Mouse (Mus musculus): Measurements from ENCODE around the gene Rnf103. TPM values are rescaled to one million over a fixed set of nuclear protein-coding genes. Genes with fewer than 3 reads are reported as not detected.
"Not testable (repeated sequence)": the region's sequence is repeated elsewhere in the genome, so short reads cannot be mapped to it uniquely, and the experiment has no call there.

The Rnf103 gene
- polyA plus RNA-seq, 1 experiment from 2014 or later: 6.5 TPM

DNA sequence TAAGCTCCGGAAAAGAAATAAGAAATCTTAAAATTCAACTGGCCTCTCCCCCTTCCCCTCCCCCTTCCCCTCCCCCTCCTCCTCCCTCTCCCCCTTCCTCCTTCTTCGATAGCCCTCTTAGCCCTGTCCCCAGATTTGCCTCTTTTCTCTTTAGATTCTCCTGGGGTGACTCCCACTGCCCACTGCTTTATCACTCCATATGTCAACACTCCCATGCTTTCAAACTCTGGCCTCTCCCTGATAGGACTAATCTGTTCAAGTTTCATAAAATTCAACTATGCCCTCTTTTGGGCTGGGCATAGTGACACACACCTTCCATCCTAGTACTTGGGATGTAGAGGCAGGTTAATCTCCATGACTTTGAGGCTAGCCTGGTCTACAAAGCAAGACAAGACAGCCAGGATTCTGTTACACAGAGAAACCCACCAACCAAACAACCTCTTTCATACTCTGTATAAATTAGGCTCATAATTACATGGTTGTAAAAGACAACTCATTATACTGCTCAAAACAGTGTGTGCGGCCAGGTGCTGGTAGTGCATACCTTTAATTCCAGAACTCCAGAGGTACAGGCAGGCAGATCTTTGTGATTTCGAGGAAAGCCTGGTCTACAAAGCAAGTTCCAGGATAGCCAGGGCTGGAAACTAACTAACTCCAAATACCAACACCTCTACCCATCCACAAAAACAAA lies 21.7 kb upstream of the Rnf103 start:
- H3K4me2 ChIP-seq (ENCODE audit: low read depth, low read length): no peak overlapping the region
- WGBS (ENCODE audit: insufficient replicate concordance): 69% methylated on average over 4 of the region's 4 CpGs
- ATAC-seq (ENCODE audit: low read depth): no peak
- H3K4me3 ChIP-seq (ENCODE audit: low read depth, low read length): no peak overlapping the region
- H3K27me3 ChIP-seq (ENCODE audit: control insufficient read depth, insufficient read depth, low read depth, low read length): no peaks in the 10 kb centered on the region
- H3K9ac ChIP-seq (ENCODE audit: low read depth, low read length): no peak overlapping the region
- H3K27ac ChIP-seq (ENCODE audit: low read length): no peak overlapping the region
- no peaks in the 10 kb centered on the region for H3K4me1 ChIP-seq (ENCODE audit: control insufficient read depth, low read depth, low read length)
- no peaks in the 10 kb centered on the region for H3K36me3 ChIP-seq (ENCODE audit: control insufficient read depth, insufficient read depth)
- H3K9me3 ChIP-seq (replicated peaks; ENCODE audit: control insufficient read depth, low read length): no peaks in the 10 kb centered on the region

- Histone ChIP-seq H3K9me3 (replicated peaks; ENCODE audit: control insufficient read depth, low read length) (no peaks in the 10 kb centered on the region), H3K4me2 (ENCODE audit: low read depth, low read length) (no peak overlapping the region), H3K27ac (ENCODE audit: low read length) (no peak overlapping the region), H3K4me3 (ENCODE audit: low read depth, low read length) (no peak overlapping the region), H3K27me3 (ENCODE audit: control insufficient read depth, insufficient read depth, low read depth, low read length) (no peaks in the 10 kb centered on the region), H3K4me1 (ENCODE audit: control insufficient read depth, low read depth, low read length) (no peaks in the 10 kb centered on the region), H3K36me3 (ENCODE audit: control insufficient read depth, insufficient read depth) (no peaks in the 10 kb centered on the region), H3K9ac (ENCODE audit: low read depth, low read length) (no peak overlapping the region)
- WGBS (ENCODE audit: insufficient replicate concordance): 15% methylated on average over 1 of the region's 1 CpGs
- no peak for ATAC-seq (ENCODE audit: low read depth)
Observed at GRCm38 (mm10) chr6:71472786-71473185, 20.9 kb upstream of the Rnf103 start.

GRCm38 (mm10) chr6:71475604-71476003 lies 18.1 kb upstream of the Rnf103 start:
- no peaks in the 10 kb centered on the region for H3K27me3 ChIP-seq (ENCODE audit: control insufficient read depth, insufficient read depth, low read depth, low read length)
- peak; percentile 40; the same call in 1 of the 2 replicates for ATAC-seq (ENCODE audit: low read depth)
- no peaks in the 10 kb centered on the region for H3K36me3 ChIP-seq (ENCODE audit: control insufficient read depth, insufficient read depth)
- 54% methylated on average over 3 of the region's 3 CpGs for WGBS (ENCODE audit: insufficient replicate concordance)
- H3K9me3 ChIP-seq (replicated peaks; ENCODE audit: control insufficient read depth, low read length): no peaks in the 10 kb centered on the region
- no peak overlapping the region for H3K27ac ChIP-seq (ENCODE audit: low read length)
- no peak overlapping the region for H3K4me3 ChIP-seq (ENCODE audit: low read depth, low read length)
- H3K4me1 ChIP-seq (ENCODE audit: control insufficient read depth, low read depth, low read length): no peaks in the 10 kb centered on the region
- H3K4me2 ChIP-seq (ENCODE audit: low read depth, low read length): no peak overlapping the region
- no peak overlapping the region for H3K9ac ChIP-seq (ENCODE audit: low read depth, low read length)

DNA sequence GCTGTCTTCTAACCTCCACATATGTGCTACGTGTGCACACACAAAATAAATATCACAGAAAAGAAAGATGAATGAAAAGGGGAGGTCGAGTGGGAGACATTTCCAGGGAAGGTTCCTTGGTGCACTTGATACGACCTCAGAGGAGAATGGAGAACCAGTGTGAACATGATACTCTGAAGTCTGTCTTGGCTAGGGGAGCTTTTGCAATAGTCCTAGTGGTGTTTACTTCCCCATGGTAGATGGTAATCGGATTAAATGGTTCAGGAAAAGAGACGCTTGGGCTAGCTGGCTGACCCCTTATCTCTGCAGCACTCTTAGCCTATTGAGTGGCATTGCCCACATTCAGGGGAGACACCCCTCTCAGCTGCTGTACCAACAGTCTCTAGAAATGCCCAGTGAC lies 16.9 kb upstream of the Rnf103 start:
- H3K4me3 ChIP-seq (ENCODE audit: low read depth, low read length): no peak overlapping the region
- no peaks in the 10 kb centered on the region for H3K4me1 ChIP-seq (ENCODE audit: control insufficient read depth, low read depth, low read length)
- H3K27ac ChIP-seq (ENCODE audit: low read length): no peak overlapping the region
- no peaks in the 10 kb centered on the region for H3K36me3 ChIP-seq (ENCODE audit: control insufficient read depth, insufficient read depth)
- WGBS (ENCODE audit: insufficient replicate concordance): 35% methylated on average over 5 of the region's 5 CpGs
- no peaks in the 10 kb centered on the region for H3K27me3 ChIP-seq (ENCODE audit: control insufficient read depth, insufficient read depth, low read depth, low read length)
- no peak overlapping the region for H3K9ac ChIP-seq (ENCODE audit: low read depth, low read length)
- no peaks in the 10 kb centered on the region for H3K9me3 ChIP-seq (replicated peaks; ENCODE audit: control insufficient read depth, low read length)
- no peak overlapping the region for H3K4me2 ChIP-seq (ENCODE audit: low read depth, low read length)
- no peak for ATAC-seq (ENCODE audit: low read depth)

DNA sequence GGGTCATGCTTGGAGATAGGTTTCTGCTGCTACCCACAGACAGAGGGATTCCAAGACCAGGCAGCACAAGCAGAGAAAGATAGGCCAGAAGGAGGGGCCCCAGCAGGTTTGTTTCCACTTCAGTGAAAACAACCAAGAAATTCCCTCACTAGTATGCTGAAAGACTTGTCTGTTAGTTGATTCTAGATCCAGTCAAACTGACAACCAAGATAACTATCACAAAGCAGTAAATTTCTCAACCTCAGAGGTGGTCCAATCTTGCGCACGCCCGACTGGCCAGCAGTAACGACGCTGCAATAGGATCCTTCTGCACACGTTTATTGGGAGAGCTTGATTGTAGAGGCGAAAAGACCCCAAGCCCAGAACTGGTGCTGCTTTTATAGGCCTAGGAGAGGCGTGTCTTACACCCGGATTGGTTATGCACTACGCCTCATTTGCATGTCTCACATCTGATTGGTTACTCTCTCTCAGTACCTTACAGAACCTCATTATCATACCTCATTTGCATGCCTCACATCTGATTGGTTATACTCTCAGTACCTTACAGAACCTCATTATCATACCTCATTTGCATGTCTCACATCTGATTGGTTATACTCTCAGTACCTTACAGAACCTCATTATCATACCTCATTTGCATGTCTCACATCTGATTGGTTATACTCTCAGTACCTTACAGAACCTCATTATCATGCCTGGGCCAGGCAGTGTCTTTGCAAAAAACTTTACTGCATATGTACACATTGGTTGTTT lies 14.7 kb upstream of the Rnf103 start:
- peak; percentile 38 for ATAC-seq (ENCODE audit: low read depth)
- not testable (repeated sequence) for H3K4me1 ChIP-seq (ENCODE audit: control insufficient read depth, low read depth, low read length); H3K27ac ChIP-seq (ENCODE audit: low read length); H3K36me3 ChIP-seq (ENCODE audit: control insufficient read depth, insufficient read depth); H3K27me3 ChIP-seq (ENCODE audit: control insufficient read depth, insufficient read depth, low read depth, low read length); H3K4me3 ChIP-seq (ENCODE audit: low read depth, low read length); H3K9ac ChIP-seq (ENCODE audit: low read depth, low read length); H3K9me3 ChIP-seq (replicated peaks; ENCODE audit: control insufficient read depth, low read length); H3K4me2 ChIP-seq (ENCODE audit: low read depth, low read length)
- WGBS (ENCODE audit: insufficient replicate concordance): 85% methylated on average over 10 of the region's 10 CpGs

GRCm38 (mm10) chr6:71479588-71479987 lies 14.1 kb upstream of the Rnf103 start:
- H3K36me3 ChIP-seq (ENCODE audit: control insufficient read depth, insufficient read depth); H3K9ac ChIP-seq (ENCODE audit: low read depth, low read length); H3K27me3 ChIP-seq (ENCODE audit: control insufficient read depth, insufficient read depth, low read depth, low read length); H3K27ac ChIP-seq (ENCODE audit: low read length); H3K4me1 ChIP-seq (ENCODE audit: control insufficient read depth, low read depth, low read length); H3K4me3 ChIP-seq (ENCODE audit: low read depth, low read length); H3K9me3 ChIP-seq (replicated peaks; ENCODE audit: control insufficient read depth, low read length); H3K4me2 ChIP-seq (ENCODE audit: low read depth, low read length): not testable (repeated sequence)
- peak; percentile 75 for ATAC-seq (ENCODE audit: low read depth)
- 65% methylated on average over 2 of the region's 2 CpGs for WGBS (ENCODE audit: insufficient replicate concordance)

- Histone ChIP-seq H3K27ac (ENCODE audit: low read length) (no peak overlapping the region), H3K36me3 (ENCODE audit: control insufficient read depth, insufficient read depth) (no peaks in the 10 kb centered on the region), H3K4me3 (ENCODE audit: low read depth, low read length) (no peak overlapping the region), H3K9me3 (replicated peaks; ENCODE audit: control insufficient read depth, low read length) (no peaks in the 10 kb centered on the region), H3K9ac (ENCODE audit: low read depth, low read length) (no peak overlapping the region), H3K4me2 (ENCODE audit: low read depth, low read length) (no peak overlapping the region), H3K4me1 (ENCODE audit: control insufficient read depth, low read depth, low read length) (no peaks in the 10 kb centered on the region), H3K27me3 (ENCODE audit: control insufficient read depth, insufficient read depth, low read depth, low read length) (no peaks in the 10 kb centered on the region)
- no peak for ATAC-seq (ENCODE audit: low read depth)
- 72% methylated on average over 1 of the region's 1 CpGs for WGBS (ENCODE audit: insufficient replicate concordance)
Observed at GRCm38 (mm10) chr6:71480136-71480535, 13.6 kb upstream of the Rnf103 start.

DNA sequence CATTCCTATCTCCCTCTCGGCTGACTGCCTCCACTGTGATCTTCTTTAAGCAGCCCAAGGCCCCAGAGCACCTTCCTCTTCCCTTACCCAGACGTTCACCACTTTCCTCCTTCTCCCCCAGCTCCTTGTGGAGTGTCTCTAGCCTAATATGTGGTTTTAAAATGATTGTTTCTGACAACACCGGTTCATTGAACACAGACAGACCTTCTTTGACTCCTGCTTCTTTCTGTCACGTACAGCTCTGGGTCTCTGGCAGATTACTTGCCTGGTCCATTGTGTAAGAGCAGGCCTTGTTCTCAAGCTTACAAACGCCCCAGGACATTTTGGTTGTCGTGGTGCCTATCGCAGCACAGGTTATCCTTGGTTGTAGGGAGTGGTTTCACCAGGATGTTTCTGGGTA lies 12.6 kb upstream of the Rnf103 start:
- 61% methylated on average over 7 of the region's 7 CpGs for WGBS (ENCODE audit: insufficient replicate concordance)
- H3K9me3 ChIP-seq (replicated peaks; ENCODE audit: control insufficient read depth, low read length): no peaks in the 10 kb centered on the region
- H3K27me3 ChIP-seq (ENCODE audit: control insufficient read depth, insufficient read depth, low read depth, low read length): no peaks in the 10 kb centered on the region
- H3K27ac ChIP-seq (ENCODE audit: low read length): no peak overlapping the region
- no peak for ATAC-seq (ENCODE audit: low read depth)
- no peak overlapping the region for H3K9ac ChIP-seq (ENCODE audit: low read depth, low read length)
- no peak overlapping the region for H3K4me2 ChIP-seq (ENCODE audit: low read depth, low read length)
- no peak overlapping the region for H3K4me3 ChIP-seq (ENCODE audit: low read depth, low read length)
- H3K4me1 ChIP-seq (ENCODE audit: control insufficient read depth, low read depth, low read length): no peaks in the 10 kb centered on the region
- H3K36me3 ChIP-seq (ENCODE audit: control insufficient read depth, insufficient read depth): no peaks in the 10 kb centered on the region

GRCm38 (mm10) chr6:71485246-71485645 lies 8.4 kb upstream of the Rnf103 start:
- no peak for ATAC-seq (ENCODE audit: low read depth)
- no peak overlapping the region for H3K27ac ChIP-seq (ENCODE audit: low read length)
- WGBS (ENCODE audit: insufficient replicate concordance): 63% methylated on average over 5 of the region's 5 CpGs

More at GRCm38 (mm10) chr6:71485246-71485645, 8.4 kb upstream of the Rnf103 start:
- Histone ChIP-seq H3K4me3 (ENCODE audit: low read depth, low read length) (no peak overlapping the region), H3K4me1 (ENCODE audit: control insufficient read depth, low read depth, low read length) (no peaks in the 10 kb centered on the region; the same call in 1 of the 2 replicates), H3K9me3 (replicated peaks; ENCODE audit: control insufficient read depth, low read length) (no peaks in the 10 kb centered on the region), H3K4me2 (ENCODE audit: low read depth, low read length) (no peak overlapping the region), H3K36me3 (ENCODE audit: control insufficient read depth, insufficient read depth) (no peaks in the 10 kb centered on the region), H3K27me3 (ENCODE audit: control insufficient read depth, insufficient read depth, low read depth, low read length) (no peaks in the 10 kb centered on the region), H3K9ac (ENCODE audit: low read depth, low read length) (no peak overlapping the region)

Measured in liver, embryonic 16.5 days (tissue).